Mouse (Mus musculus) thymus, adult 2 months (tissue): Measurements from ENCODE around the gene Trim65. TPM values are rescaled to one million over a fixed set of nuclear protein-coding genes. Genes with fewer than 3 reads are reported as not detected.

Source experiments
- DNase-seq: peaks from one replicate; pipeline ENCODE4 v3.0.0; 2021
- H3K27ac ChIP-seq: fragments of 200-500 bp; 2 replicates; pipeline ENCODE4 v1.5.1; 2012; ENCODE audit warnings: low read length, control low read depth; ENCODE audit not compliant: control insufficient read depth, insufficient read depth
- H3K27me3 ChIP-seq: fragments of 200-500 bp; 2 replicates; pipeline ENCODE4 v1.6.1; 2012; ENCODE audit warnings: mild to moderate bottlenecking, low read length, moderate library complexity, mixed read lengths; ENCODE audit not compliant: control insufficient read depth, insufficient read depth
- H3K36me3 ChIP-seq: fragments of 200-500 bp; 2 replicates; pipeline ENCODE4 v1.6.1; 2012; ENCODE audit warnings: mild to moderate bottlenecking, low read length, moderate library complexity; ENCODE audit not compliant: control insufficient read depth, insufficient read depth
- H3K4me1 ChIP-seq: fragments of 200-500 bp; replicated peaks from 2 replicates; pipeline ENCODE4 v1.6.1; 2012; ENCODE audit warnings: low read length; ENCODE audit not compliant: control insufficient read depth, insufficient read depth
- H3K4me3 ChIP-seq: fragments of 200-500 bp; 2 replicates; pipeline ENCODE4 v1.5.1; 2012; ENCODE audit warnings: mild to moderate bottlenecking, low read length, control low read depth, moderate library complexity; ENCODE audit not compliant: control insufficient read depth, insufficient read depth
- CTCF ChIP-seq: fragments of 200-500 bp; IDR thresholded peaks from 2 replicates; pipeline ENCODE4 v1.5.1; 2012; ENCODE audit warnings: mild to moderate bottlenecking, control low read depth, low read length, moderate library complexity, borderline replicate concordance; ENCODE audit not compliant: control insufficient read depth, poor library complexity, insufficient read depth; ENCODE audit errors: extremely low read depth
- POLR2A ChIP-seq: fragments of 200-500 bp; IDR thresholded peaks from 2 replicates; pipeline ENCODE4 v1.6.1; 2012; ENCODE audit warnings: mild to moderate bottlenecking, low read length, control low read depth, moderate library complexity; ENCODE audit not compliant: control insufficient read depth, poor library complexity, insufficient read depth; ENCODE audit errors: extremely low read depth
- WGBS: fragments of 180-500 bp; shearing (Covaris S2); methylation state at CpG from one replicate; pipeline ENCODE4 v1.1.7; 2018; 5-methylcytosine and 5-hydroxymethylcytosine counted together
- polyA plus RNA-seq: library from polyadenylated mRNA; depleted of rRNA; stranded (reverse); fragments of >200 nt; gene quantifications from 2 replicates; pipeline ENCODE4 v1.2.3, GENCODE M21; 2012

Trim65 gene
- polyA plus RNA-seq, 1 experiment: 24.5 TPM

- 96% methylated on average over 3 of the region's 3 CpGs for WGBS
- Histone ChIP-seq H3K27ac (no peak overlapping the region), H3K27me3 (no peaks in the 10 kb centered on the region), H3K36me3 (peaks cover 17% of the 10 kb centered on the region), H3K4me1 (peaks cover 3% of the 10 kb centered on the region), H3K4me3 (no peak overlapping the region)
- TF ChIP-seq CTCF (no peak), POLR2A (no peak)
- no peak for DNase-seq
These were observed 38.3 kb upstream of the Trim65 start for GRCm38 (mm10) chr11:116169214-116169613.

GRCm38 (mm10) chr11:116167884-116168439, 37.0 kb upstream of the Trim65 start, which contains the start of gene Fbf1:
Gene Fbf1 (minus strand): TSS chr11:116168166.
- DNase-seq: peak; percentile 94
- Histone ChIP-seq H3K27me3 (no peaks in the 10 kb centered on the region), H3K27ac (peak within 1 kb of the TSS; percentile 46), H3K36me3 (peaks cover 5% of the 10 kb centered on the region; the same call in 1 of the 2 replicates), H3K4me3 (peak within 1 kb of the TSS; percentile 75), H3K4me1 (peaks cover 3% of the 10 kb centered on the region)
- WGBS: under 1% methylated on average over 40 of the region's 40 CpGs
- TF ChIP-seq POLR2A: no peak; the same call in 1 of the 2 replicates
- TF ChIP-seq CTCF: 0 out of 2 replicates have a peak, but pooled peaks have one; percentile 23

GRCm38 (mm10) chr11:116167232-116167631, 36.3 kb upstream of the Trim65 start:
- Histone ChIP-seq H3K36me3 (no peaks in the 10 kb centered on the region), H3K27ac (peak overlapping the region; percentile 46), H3K4me1 (peaks cover 3% of the 10 kb centered on the region), H3K27me3 (no peaks in the 10 kb centered on the region), H3K4me3 (peak overlapping the region; percentile 75)
- peak; percentile 4 for DNase-seq
- TF ChIP-seq POLR2A (no peak), CTCF (no peak)
- WGBS: 22% methylated on average over 6 of the region's 6 CpGs

- WGBS: 84% methylated on average over 9 of the region's 9 CpGs
- Histone ChIP-seq H3K27me3 (no peaks in the 10 kb centered on the region), H3K27ac (no peak overlapping the region), H3K4me3 (no peak overlapping the region), H3K36me3 (no peaks in the 10 kb centered on the region), H3K4me1 (peaks cover 3% of the 10 kb centered on the region)
- DNase-seq: no peak
- TF ChIP-seq POLR2A (no peak), CTCF (no peak)
These were observed 32.1 kb upstream of the Trim65 start for GRCm38 (mm10) chr11:116163002-116163401.

GRCm38 (mm10) chr11:116162146-116162545, 31.2 kb upstream of the Trim65 start:
- H3K36me3 ChIP-seq: no peaks in the 10 kb centered on the region
- no peaks in the 10 kb centered on the region for H3K27me3 ChIP-seq
- DNase-seq: no peak
- H3K4me1 ChIP-seq: no peaks in the 10 kb centered on the region
- H3K4me3 ChIP-seq: no peak overlapping the region
- 89% methylated on average over 10 of the region's 10 CpGs for WGBS
- TF ChIP-seq POLR2A (no peak), CTCF (no peak)
- H3K27ac ChIP-seq: no peak overlapping the region

GRCm38 (mm10) chr11:116161312-116161711, 30.4 kb upstream of the Trim65 start:
- WGBS: 93% methylated on average over 12 of the region's 12 CpGs
- no peak overlapping the region for H3K27ac ChIP-seq
- no peaks in the 10 kb centered on the region for H3K36me3 ChIP-seq
- TF ChIP-seq CTCF (no peak), POLR2A (no peak)
- DNase-seq: no peak
- H3K4me1 ChIP-seq: no peaks in the 10 kb centered on the region
- H3K27me3 ChIP-seq: no peaks in the 10 kb centered on the region
- H3K4me3 ChIP-seq: no peak overlapping the region

- Histone ChIP-seq H3K36me3 (peaks cover 4% of the 10 kb centered on the region), H3K4me3 (no peak overlapping the region), H3K4me1 (no peaks in the 10 kb centered on the region), H3K27me3 (no peaks in the 10 kb centered on the region), H3K27ac (no peak overlapping the region)
- 98% methylated on average over 2 of the region's 2 CpGs for WGBS
- DNase-seq: no peak
- TF ChIP-seq CTCF (no peak), POLR2A (no peak)
These were observed 20.0 kb upstream of the Trim65 start for GRCm38 (mm10) chr11:116150960-116151359.
